Mouse (Mus musculus) right cerebral cortex, adult 2 months (tissue): ENCODE data around the gene Slc24a3.

ENCODE experiments used
- DNase-seq, 2 experiments: peaks; one replicate each; pipeline ENCODE4 v3.0.0; 2021 to 2022; ENCODE audit warnings: low spot score in 2 of 2

Slc24a3 gene

GRCm38 (mm10) chr2:145434068-145434467 lies 266.5 kb downstream of the Slc24a3 start:
- no peak for DNase-seq

DNA sequence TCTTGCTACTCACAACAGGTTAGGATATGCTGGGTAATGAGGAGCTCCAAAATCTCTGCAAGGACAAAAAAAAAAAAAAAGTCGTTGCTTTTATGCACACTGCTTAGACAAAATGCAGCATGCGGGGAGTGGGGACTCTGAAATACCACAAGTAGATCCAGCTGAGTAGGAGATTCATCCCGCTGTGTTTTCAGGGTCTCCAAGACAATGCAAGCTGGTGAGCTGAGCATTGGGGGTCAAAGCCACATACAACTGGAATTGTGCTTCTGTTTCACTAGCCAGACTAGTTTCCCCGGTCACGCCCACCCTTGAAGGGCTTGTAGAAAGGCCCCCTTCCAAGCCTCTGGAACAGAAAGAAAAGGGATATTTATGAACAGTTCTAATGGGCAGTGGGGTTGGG lies 270.8 kb downstream of the Slc24a3 start:
- DNase-seq = no peak

- no peak for DNase-seq
These were observed 272.2 kb downstream of the Slc24a3 start for GRCm38 (mm10) chr2:145439755-145440154.

DNA sequence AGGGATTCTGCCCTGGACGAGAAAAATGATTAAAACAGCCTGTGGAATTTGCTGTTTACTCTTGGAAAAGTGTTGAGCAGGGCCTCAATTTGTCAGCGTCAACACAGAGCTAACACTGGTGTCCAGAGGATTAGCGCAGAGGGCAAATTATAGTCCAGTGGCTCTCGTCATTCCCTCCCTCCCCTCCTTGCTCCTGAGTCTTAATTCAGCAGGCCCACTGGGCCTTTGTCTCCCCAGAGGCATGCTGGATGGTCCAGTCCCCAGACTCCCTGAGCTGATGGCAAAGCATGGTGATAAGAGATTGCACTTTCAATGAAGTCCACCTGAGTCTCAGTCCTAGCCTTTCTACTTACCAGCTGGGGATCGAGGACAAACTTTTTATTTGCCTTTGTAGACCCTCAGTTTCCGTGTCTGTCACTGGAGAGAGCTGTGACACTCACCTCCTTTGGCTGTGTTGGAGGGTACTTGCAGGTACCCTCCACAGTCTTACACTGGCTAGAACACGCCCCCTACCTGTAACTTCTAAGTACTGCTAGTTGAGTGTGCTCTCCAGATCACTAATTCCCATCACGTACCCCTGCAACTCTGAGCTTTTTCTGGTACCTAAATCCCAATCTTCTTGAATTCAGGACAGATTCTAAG lies 289.7 kb downstream of the Slc24a3 start:
- no peak for DNase-seq

GRCm38 (mm10) chr2:145460854-145461423 lies 293.4 kb downstream of the Slc24a3 start:
- DNase-seq = no peak

DNA sequence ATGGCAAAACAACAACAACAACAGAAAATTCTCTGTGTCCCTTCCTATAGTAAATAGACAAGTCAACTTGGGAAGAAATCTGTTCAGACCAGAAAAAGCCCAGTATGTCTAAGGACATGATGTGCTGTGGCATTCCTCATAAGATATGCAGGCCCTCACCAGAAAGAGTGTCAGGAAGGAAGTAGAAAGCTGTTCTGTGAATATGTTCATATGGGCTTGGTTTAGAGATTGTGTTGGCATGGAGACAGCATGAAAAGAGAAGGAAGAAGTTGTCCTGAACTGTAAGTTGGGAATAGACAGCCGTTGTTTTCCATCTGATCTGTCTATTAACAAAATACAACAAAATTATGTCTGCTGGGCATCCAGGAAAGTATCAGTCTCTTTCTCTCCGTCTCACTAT lies 294.7 kb downstream of the Slc24a3 start:
- no peak for DNase-seq

- DNase-seq = no peak
These were observed 301.3 kb downstream of the Slc24a3 start for GRCm38 (mm10) chr2:145468701-145469325.

DNA sequence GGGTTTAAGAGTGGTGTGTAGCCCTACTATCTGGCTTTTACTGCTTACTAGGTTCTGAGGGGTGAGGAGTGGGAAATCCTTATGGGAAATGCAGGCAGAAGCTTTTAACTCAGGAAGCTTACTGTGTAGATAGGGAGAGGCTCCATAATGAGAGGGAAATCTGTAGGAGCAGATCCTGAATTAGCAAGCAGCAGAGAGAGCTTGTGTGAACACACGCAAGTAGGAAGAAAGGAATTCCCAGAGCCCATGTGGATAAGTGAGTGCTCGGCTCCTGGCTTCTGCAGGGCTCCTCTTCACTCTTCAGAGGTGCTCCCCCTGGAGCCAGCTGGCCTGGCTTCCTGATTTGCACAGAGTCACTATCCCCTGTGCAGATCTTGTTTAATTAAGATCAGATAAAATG lies 309.9 kb downstream of the Slc24a3 start:
- no peak for DNase-seq

- no peak for DNase-seq
These were observed 312.1 kb downstream of the Slc24a3 start for GRCm38 (mm10) chr2:145479676-145480075.

DNA sequence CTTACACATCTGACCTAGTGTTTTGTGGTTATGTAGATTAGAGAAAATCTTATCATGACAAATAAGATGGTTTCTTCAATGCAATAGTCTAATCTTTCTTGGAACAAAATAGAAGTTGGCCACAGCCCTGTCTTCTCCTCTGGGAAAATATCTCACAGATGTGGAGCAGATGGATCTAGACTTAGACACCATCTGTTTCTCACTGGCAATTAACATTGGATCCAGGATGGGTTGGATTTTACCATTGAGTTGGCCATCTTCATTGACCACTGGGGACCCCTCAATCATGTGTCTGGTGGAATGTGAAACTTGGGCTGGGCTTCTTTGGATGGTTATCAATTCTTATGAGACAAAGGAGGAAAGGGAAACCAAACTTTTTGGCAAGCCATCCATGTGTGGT lies 332.7 kb downstream of the Slc24a3 start:
- DNase-seq = no peak

DNA sequence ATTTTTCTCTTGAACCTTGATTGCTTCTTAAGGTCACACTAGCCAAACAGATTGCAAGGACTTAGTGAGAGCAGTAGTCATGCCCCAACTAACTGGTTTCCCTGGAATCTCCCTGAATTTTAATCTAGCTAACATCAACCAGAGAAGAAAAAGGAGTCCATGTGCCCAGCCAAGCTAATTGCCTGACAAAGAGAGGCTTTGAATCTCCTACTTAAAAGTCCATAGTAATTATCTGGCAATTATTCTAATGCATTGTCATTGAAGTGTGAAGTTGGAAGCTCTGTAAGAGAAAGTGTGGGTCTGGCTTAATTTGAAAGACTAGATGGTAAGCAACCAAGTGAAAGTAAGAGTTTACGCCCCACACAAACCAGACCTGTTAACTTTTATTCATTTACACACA lies 333.9 kb downstream of the Slc24a3 start:
- DNase-seq = no peak

DNA sequence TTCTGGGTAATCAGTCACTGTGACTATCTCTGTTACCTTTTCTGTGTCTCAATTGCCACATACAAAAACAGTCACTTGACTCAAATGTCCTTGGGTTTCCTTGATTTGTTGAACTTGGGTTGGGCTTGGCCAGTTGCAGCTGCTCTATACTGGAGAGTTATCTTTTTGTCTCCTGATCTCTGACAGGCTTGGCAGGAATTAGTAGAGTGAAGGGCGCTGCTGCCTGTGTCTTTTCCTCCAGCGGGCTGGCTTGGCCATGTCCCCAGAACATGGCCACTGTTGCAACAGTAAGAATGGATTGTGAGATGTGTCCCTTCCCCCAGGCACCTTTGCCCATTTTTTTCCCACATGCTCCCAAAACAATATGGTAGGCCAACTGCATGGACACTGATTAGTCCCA lies 340.1 kb downstream of the Slc24a3 start:
- DNase-seq = no peak

GRCm38 (mm10) chr2:145510650-145511225 lies 343.2 kb downstream of the Slc24a3 start:
- DNase-seq = no peak

GRCm38 (mm10) chr2:145515956-145516355 lies 348.4 kb downstream of the Slc24a3 start:
- no peak for DNase-seq

DNA sequence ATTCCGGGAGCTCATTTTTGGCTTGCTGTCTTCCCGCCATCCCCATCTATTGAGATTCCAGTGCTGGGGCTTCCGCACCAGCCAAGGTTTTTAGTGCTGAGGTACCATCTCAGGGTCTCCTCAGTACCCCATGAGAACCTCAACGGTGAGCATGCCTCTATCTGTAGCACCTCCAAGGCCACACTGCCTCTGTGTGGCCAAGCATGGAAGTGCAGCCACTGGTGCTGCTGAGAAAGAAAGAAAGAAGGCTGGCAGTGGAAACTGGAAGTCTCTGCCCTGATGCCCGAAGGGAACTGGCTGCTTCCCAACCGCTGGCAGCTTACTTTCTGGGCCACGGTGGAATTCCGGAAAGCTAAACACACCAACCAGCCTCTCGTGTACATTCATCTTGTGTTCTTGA lies 349.8 kb downstream of the Slc24a3 start:
- peak; percentile 84 to 85 for DNase-seq

DNA sequence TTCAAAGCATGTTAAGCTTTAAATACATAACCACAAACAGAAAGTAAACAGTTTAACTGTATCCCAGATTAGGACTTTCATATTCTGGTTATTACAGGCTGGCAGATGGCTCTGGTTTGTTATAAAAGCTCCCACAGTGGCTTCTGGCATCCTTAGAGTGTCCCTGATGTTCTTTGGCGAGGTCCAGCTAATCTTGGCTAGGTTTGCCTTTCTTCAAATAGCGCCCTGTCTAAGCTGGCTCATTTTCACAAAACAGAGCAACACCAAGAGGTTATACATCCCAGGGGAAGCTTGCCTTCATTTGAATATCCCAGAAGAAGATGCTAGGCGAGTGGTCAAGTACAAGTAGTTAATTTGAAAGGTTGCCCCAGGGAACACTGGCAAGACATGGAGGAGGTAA lies 354.5 kb downstream of the Slc24a3 start:
- no peak for DNase-seq

- no peak for DNase-seq
These were observed 355.8 kb downstream of the Slc24a3 start for GRCm38 (mm10) chr2:145523381-145523780.

DNA sequence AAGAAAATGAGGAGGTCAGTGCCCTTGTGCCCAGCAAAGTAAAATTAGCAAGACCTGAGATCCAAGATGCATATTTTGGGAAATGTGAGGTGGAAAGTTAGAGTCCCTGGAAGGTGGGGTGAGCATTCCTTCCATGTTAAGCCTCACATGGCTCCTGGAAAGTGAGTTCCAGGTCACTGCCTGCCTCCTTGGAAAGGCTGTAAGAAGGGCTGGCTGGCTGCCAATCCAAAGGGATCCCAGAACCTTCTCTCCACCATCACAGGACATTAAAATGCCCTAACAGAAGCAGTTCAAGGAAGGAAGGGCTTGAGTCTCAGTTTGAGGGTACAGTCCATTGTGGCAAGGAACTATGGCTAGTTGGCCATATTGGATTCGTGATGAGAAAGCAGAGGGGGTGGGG lies 359.6 kb downstream of the Slc24a3 start:
- DNase-seq = no peak

DNA sequence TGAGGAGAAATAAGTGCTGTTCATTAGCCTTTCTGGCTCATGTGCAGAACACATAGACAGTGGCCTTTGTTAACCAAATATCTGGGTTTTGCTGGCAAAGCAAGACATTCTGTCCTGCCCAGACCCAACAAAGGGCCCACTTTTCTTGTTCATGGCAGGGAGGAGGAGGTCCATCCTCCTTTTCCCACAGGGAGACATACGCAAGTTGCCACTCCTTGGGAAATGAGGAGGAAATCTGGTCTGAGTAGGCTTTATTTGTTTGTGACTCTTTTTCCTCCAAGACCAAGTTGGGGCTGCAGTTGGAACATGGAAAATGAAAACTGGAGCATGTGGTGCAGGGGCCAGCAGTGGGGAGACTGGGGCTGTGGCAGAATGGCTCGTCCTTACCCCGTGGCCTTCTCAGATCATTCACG lies 363.4 kb downstream of the Slc24a3 start:
- DNase-seq = no peak

DNA sequence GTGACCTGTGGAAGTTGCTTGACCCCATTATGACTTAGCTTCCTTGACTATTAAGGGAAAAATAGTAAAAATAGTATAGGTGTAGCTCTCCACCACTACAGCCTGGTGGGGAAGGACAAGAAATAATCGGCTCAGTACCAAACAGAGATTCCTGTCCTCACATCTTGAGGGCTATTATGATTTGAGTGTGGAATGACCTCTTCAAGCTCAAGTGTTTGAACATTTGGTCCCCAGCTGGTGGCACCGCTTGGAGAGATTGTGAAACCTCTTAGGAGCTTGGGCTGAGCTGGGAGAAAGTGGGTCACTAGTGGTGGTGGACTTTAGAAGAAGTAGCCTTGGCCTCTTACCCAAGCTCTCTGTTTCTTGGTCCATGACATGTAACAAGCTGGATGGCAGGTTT lies 365.5 kb downstream of the Slc24a3 start:
- DNase-seq = no peak

DNA sequence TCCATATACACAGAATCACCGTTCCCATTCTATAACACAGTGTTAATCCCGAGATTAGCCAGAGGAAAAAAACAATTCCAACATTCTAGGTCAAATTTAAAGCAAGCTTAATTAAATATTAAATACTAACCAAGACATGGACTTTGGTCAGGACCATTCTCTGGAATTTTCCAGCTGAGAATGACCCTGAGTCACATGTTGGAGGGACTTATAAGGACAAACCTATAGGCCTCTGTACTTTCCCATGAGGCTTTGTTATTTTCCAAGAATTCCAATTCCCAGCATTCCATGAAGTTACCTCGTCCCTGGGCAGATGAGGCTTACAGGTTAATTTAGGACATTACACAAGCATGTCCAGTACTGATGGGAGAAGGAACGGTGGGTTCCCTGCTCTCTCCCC lies 367.8 kb downstream of the Slc24a3 start:
- DNase-seq = no peak

DNA sequence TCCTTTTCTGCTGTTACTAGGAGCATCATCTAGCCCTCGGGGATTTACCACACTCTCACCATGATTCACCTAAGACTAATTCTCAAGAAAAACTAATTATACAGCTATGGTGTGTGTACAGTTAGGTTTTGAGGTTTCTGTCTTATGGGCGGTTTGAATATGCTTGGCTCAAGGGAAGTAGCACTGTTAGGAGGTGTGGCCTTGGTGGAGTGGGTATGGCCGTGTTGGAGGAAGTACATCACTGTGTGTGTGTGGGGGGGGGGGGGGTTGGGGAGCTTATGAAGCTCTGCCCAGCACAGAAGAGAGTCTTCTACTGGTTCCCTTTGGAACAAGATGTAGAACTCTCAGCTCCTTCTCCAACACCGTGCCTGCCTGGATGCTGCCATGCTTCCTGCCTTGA lies 368.2 kb downstream of the Slc24a3 start:
- DNase-seq = no peak

GRCm38 (mm10) chr2:145536986-145537385 lies 369.4 kb downstream of the Slc24a3 start:
- DNase-seq = no peak
